Mouse (Mus musculus) myocyte (in vitro differentiated cells): ENCODE results near the gene Dennd5b. TPM values are rescaled to one million over a fixed set of nuclear protein-coding genes. Genes with fewer than 3 reads are reported as not detected.

ENCODE experiments used
- H3K27me3 ChIP-seq: one replicate; pipeline ENCODE4 v1.6.1; 2011; ENCODE audit not compliant: control insufficient read depth, insufficient read depth, insufficient read length
- H3K36me3 ChIP-seq: one replicate; pipeline ENCODE4 v1.6.1; 2011; ENCODE audit not compliant: control insufficient read depth, insufficient read depth
- H3K4me2 ChIP-seq: one replicate; pipeline ENCODE4 v1.6.1; 2011; ENCODE audit warnings: low read depth, control low read depth
- H3K4me3 ChIP-seq: one replicate; pipeline ENCODE4 v1.5.1; 2011; ENCODE audit warnings: mild to moderate bottlenecking, control low read depth, moderate library complexity
- H3K79me2 ChIP-seq: one replicate; pipeline ENCODE4 v1.6.1; 2011; ENCODE audit not compliant: control insufficient read depth, insufficient read depth
- H3ac ChIP-seq: one replicate; pipeline ENCODE4 v1.6.1; 2011; ENCODE audit not compliant: control insufficient read depth, insufficient read length
- CEBPB ChIP-seq: IDR thresholded peaks from 2 replicates; pipeline ENCODE4 v1.6.1; 2011; ENCODE audit warnings: mild to moderate bottlenecking, moderate library complexity; ENCODE audit not compliant: poor library complexity, insufficient read depth, severe bottlenecking
- E2F4 ChIP-seq: IDR thresholded peaks from one replicate; pipeline ENCODE4 v1.6.1; 2011; ENCODE audit warnings: mild to moderate bottlenecking, control low read depth, moderate library complexity; ENCODE audit not compliant: insufficient read depth
- MAX ChIP-seq: IDR thresholded peaks from one replicate; pipeline ENCODE4 v1.6.1; 2011; ENCODE audit warnings: low read depth, mild to moderate bottlenecking, control low read depth
- MYOD1 ChIP-seq, 3 experiments: IDR thresholded peaks; one replicate each; pipeline ENCODE4 v1.6.1; 2011; ENCODE audit warnings: control low read depth in 2 of 3, low read depth in 2 of 3, mild to moderate bottlenecking in 2 of 3, moderate library complexity in 1 of 3; ENCODE audit not compliant: insufficient read length in 2 of 3, control insufficient read depth in 1 of 3
- MYOG ChIP-seq, 3 experiments: IDR thresholded peaks; one replicate each; pipeline ENCODE4 v1.6.1; 2011; ENCODE audit warnings: control low read depth in 2 of 3, low read depth in 2 of 3, mild to moderate bottlenecking in 2 of 3; ENCODE audit not compliant: insufficient read length in 2 of 3, control insufficient read depth in 1 of 3, insufficient read depth in 1 of 3
- POLR2A ChIP-seq: IDR thresholded peaks from one replicate; pipeline ENCODE4 v1.6.1; 2011; ENCODE audit warnings: low read depth, mild to moderate bottlenecking, control low read depth, moderate library complexity; ENCODE audit not compliant: insufficient read length
- POLR2AphosphoS2 ChIP-seq: IDR thresholded peaks from one replicate; pipeline ENCODE4 v1.6.1; 2011; ENCODE audit warnings: low read depth, control low read depth; ENCODE audit not compliant: insufficient read length
- REST ChIP-seq: IDR thresholded peaks from one replicate; pipeline ENCODE4 v1.6.1; 2011; ENCODE audit warnings: mild to moderate bottlenecking, control low read depth, moderate library complexity; ENCODE audit not compliant: insufficient read depth, insufficient read length
- SRF ChIP-seq: IDR thresholded peaks from one replicate; pipeline ENCODE4 v1.6.1; 2011; ENCODE audit warnings: low read depth; ENCODE audit not compliant: control insufficient read depth, insufficient read length
- TCF12 ChIP-seq: IDR thresholded peaks from one replicate; pipeline ENCODE4 v1.6.1; 2011; ENCODE audit warnings: mild to moderate bottlenecking, control low read depth; ENCODE audit not compliant: poor library complexity, insufficient read depth, severe bottlenecking
- TCF3 ChIP-seq: IDR thresholded peaks from one replicate; pipeline ENCODE4 v1.6.1; 2011; ENCODE audit warnings: low read depth, control low read depth; ENCODE audit not compliant: insufficient read length
- USF1 ChIP-seq: IDR thresholded peaks from one replicate; pipeline ENCODE4 v1.6.1; 2011; ENCODE audit warnings: low read depth, mild to moderate bottlenecking, control low read depth, moderate library complexity
- polyA plus RNA-seq: library from polyadenylated mRNA; unstranded; fragments of >200 nt; fragmentation: generic; extraction: Trizol; gene quantifications from one replicate; pipeline ENCODE4 v1.2.1, GENCODE M21; 2012; ENCODE audit warnings: missing spikeins

Gene Dennd5b
- 3.1 TPM for polyA plus RNA-seq

DNA sequence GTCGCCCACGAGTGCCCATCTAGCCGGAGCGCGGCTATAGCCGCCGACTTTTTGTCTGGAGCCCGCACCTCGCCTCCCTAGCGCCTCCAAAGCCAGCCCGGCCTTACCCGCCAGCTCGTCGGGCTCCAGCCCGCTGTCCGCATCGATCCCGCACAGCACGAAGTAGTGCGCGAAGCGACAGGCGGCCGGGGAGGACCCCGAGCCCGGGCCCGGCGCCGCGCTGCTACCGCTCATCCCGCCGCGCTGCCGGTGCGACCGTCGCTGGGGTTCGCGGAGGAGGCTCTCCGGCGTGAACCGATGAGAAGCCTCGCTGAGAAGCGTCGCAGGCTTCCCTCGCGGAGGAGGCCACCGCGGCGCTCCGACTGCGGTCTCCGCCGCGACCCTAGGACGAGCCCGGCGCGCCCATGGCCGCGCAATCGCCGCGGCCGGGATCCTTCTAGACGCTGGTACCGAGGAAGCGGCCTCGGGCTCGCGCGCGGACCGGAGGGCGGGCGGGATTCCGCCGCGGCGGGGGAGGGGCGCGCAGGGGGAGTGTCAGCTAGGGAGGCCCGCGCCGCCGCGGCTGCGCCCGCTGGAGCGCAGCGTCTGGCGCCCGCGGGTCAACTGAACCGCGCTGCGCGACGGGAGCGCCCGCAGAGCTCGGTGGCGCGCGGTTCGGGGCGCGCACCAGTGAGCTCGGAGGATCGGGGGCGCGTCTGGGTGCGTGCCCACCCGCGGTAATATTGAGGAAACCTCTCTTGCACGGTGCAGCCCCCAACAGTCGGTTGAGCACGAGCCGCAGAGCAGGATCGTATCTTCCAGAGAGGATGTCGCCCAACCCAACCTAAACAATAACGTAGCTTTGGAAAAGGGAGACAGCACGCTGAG is at the start of gene Dennd5b:
Dennd5b (minus strand) TSS at position 605 of the 867 bp plus-strand sequence.
- Histone ChIP-seq H3ac (peak within 1 kb of the TSS; percentile 76), H3K36me3 (no peaks in the 10 kb centered on the region), H3K4me2 (peak within 1 kb of the TSS; percentile 72), H3K79me2 (peaks cover 40% of the 10 kb centered on the region), H3K4me3 (peak within 1 kb of the TSS; percentile 83), H3K27me3 (no peaks in the 10 kb centered on the region)
- TF ChIP-seq MYOD1 (IDR thresholded peaks at IDR 0.05; ENCODE audit: control insufficient read depth in 1 of 3, insufficient read length in 2 of 3, low read depth in 2 of 3) (peak in 1 of 3 experiments; percentile 13), USF1 (no peak), POLR2AphosphoS2 (no peak), E2F4 (peak; percentile 4), CEBPB (no peak), POLR2A (peak; percentile 53), MYOG (IDR thresholded peaks at IDR 0.05; ENCODE audit: control insufficient read depth in 1 of 3, insufficient read depth in 1 of 3, insufficient read length in 2 of 3, low read depth in 2 of 3) (no peak), TCF3 (no peak), MAX (no peak), REST (no peak), SRF (no peak)

DNA sequence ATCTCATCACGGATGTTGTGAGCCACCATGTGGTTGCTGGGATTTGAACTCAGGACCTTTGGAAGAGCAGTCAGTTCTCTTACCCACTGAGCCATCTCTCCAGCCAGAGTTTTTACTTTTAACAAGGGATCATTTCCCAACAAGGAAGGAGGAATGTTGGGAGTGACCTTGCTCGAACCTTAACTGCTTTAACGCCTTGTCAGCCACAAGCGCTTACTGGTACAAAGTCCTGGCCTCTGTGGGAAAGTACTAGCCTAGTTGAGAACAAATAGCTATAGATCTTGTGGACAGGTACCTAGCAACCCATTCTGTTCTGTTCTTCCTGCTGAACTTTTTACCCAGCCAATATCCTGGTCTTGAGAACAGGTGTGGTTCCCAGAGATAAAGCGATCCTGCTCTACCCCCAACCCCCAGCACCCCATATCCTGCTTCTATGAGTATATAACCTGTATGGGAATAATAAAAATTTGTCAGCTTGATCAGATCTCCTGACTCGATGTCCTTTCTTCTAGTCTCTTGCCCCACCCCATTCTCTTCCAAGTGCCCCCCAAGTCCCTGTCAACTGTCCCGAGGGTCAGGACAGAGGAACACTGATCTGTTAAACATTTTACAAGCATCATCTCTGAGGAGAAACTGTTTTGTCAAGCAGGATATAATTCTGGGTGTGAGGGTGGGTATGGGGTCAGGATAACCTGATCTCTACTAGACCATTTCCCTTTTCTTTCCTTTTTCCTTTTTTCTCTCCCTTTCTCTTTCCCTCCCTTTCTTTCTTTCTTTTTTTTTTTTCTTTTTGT is 47.2 kb upstream of the Dennd5b start:
- TF ChIP-seq POLR2AphosphoS2 (peak; percentile 22), MYOD1 (IDR thresholded peaks at IDR 0.05; ENCODE audit: control insufficient read depth in 1 of 3, insufficient read length in 2 of 3, low read depth in 2 of 3) (no peak)
- Histone ChIP-seq H3ac (no peak overlapping the region), H3K79me2 (no peaks in the 10 kb centered on the region), H3K27me3 (no peaks in the 10 kb centered on the region), H3K4me3 (no peak overlapping the region), H3K36me3 (peaks cover 6% of the 10 kb centered on the region), H3K4me2 (no peak overlapping the region)

DNA sequence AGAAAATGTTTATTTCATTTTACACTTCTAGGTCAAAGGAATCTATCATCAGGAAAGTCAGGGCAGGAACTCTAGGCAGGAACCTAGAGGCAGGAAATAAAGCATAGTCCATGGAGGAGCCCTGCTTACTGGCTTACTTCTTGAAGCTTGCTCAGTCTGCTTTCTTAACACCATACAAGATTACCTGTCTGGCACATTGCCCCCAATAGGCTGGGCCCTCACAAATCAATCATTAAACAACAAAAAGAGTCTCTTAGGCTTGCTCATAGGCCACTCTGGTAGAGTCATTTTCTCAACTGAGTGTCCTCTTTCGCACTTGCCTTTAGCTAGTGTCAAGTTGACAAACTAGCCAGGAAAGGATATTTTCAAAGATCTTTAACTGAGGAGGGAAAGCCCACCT is 43.7 kb upstream of the Dennd5b start:
- Histone ChIP-seq H3K4me2 (no peak overlapping the region), H3ac (no peak overlapping the region), H3K79me2 (peaks cover 9% of the 10 kb centered on the region), H3K4me3 (no peak overlapping the region), H3K27me3 (no peaks in the 10 kb centered on the region), H3K36me3 (peaks cover 6% of the 10 kb centered on the region)
- no peak for TF ChIP-seq SRF
- TF ChIP-seq USF1: no peak
- no peak for TF ChIP-seq POLR2AphosphoS2
- TF ChIP-seq MYOG (IDR thresholded peaks at IDR 0.05; ENCODE audit: control insufficient read depth in 1 of 3, insufficient read depth in 1 of 3, insufficient read length in 2 of 3, low read depth in 2 of 3): no peak
- no peak for TF ChIP-seq REST
- no peak for TF ChIP-seq TCF12
- TF ChIP-seq TCF3: no peak
- no peak for TF ChIP-seq E2F4
- TF ChIP-seq MAX: no peak
- TF ChIP-seq MYOD1 (IDR thresholded peaks at IDR 0.05; ENCODE audit: control insufficient read depth in 1 of 3, insufficient read length in 2 of 3, low read depth in 2 of 3): no peak
- TF ChIP-seq CEBPB: no peak
- no peak for TF ChIP-seq POLR2A

DNA sequence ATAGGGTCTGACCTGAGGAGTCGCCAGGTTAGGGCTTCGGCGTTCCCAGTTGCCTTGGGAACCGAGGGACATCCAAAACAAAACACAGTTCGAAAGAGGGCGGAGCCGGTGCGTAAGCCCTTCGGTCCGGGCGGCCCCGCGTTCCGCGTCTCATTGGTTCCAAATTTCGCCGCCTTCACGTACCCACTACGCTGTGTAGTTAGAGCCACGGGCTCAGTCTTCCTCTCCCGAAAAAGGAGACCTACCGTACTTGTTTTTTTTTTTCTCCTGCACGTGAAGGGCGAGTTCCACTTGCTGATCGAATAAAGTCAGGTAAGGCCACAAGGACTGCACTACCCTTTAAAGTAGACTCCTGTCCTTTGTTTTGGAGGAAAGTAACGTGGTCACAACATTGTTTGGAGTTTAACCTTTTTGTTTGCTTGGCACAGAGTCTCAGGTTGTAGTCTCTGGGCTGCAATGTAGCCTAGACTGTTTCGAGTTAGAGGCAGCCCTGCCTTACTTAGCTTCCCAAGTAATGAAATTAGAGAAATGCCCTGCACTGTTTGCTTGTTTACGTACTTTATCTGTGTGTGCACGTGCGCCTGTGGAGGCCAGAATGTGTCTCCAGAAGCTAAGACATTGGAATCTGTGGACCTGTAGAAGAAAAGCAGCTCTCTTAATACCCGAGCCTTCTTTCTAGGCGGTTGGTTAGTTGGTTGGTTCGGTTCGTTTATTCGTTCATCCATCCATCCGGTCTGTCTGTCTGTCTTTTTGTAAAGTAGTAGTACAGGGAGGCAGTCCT is 40.1 kb upstream of the Dennd5b start:
- Histone ChIP-seq H3K36me3 (no peaks in the 10 kb centered on the region), H3K4me3 (peak overlapping the region; percentile 38), H3ac (no peak overlapping the region), H3K79me2 (peaks cover 9% of the 10 kb centered on the region), H3K4me2 (peak overlapping the region; percentile 67), H3K27me3 (no peaks in the 10 kb centered on the region)
- peak in 1 of 3 experiments; percentile 15 for TF ChIP-seq MYOG (IDR thresholded peaks at IDR 0.05; ENCODE audit: control insufficient read depth in 1 of 3, insufficient read depth in 1 of 3, insufficient read length in 2 of 3, low read depth in 2 of 3)
- TF ChIP-seq MAX: no peak
